9 mouse cellular contexts compared by ENCODE assay signal in the genomic region with DNA sequence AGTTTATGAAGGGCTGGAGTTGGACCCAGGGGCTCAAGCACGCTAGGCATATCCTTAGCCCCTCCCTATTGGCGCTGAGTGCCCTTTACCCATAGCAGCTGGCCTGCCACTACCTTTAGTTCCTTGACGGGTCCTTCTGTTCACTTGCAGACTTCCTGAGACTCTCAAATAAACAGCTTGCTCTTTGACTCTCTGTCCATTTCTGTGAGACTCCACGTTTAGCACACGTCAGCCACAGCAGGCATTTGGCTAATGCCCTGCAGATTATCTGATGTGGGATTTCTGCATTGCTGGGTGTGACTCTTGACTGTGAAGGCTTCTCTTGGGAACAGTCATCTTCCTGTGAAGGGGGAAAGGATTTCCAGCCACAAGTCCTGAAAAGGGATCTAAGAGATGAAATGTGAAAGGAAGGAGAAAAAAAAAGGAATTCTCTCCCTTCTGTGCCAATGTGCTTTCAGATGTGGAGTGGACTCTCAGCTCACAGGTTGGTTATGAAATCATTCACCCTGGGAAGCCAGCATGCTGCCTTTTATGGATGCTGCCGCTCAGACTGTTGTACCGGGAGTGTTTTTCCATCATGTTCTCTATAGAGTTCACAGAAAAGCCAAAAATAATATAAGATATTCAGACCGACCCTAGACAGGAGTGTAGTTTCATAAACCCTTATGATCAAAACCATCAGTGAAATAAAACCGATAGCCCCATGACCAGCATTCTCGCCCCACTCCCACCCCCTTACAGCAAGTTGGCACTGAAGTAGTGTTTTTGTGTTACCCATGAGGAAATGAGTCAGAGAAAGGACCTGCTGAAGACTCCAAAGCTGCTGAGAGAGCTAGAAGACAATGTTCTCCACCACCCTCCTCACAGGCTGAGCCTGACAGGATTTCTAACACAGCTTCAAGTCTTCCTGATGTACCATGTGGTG. TPM values are rescaled to one million over a fixed set of nuclear protein-coding genes. Genes with fewer than 3 reads are reported as not detected.
DNase-seq lines count a peak whose midpoint lies in the region; ATAC-seq and TF ChIP-seq lines count a peak whose summit lies in the region.
"Had no signal": no experiment of that assay in that cellular context is flagged by ENCODE, and none has a peak within 500 bp of the region (broad histone marks: within the 10 kb centered on the region; RNA-seq: fewer than 3 reads in every experiment).

No protein-coding gene starts in this region.

- TF ChIP-seq POLR2A in kidney, adult 2 months (IDR thresholded peaks at IDR 0.05; ENCODE audit: low read depth, low read length): no peak

- WGBS in kidney, adult 2 months: 46% methylated on average over 10 of the region's 10 CpGs
- WGBS in kidney, embryonic 14.5 days: 73% methylated on average over 10 of the region's 10 CpGs
- WGBS in heart, embryonic 13.5 days: 59% methylated on average over 10 of the region's 10 CpGs
- 52% methylated on average over 10 of the region's 10 CpGs for WGBS in lung, embryonic 15.5 days

- TF ChIP-seq CTCF in kidney, adult 2 months (conservative IDR thresholded peaks at IDR 0.05; ENCODE audit: insufficient read depth, insufficient read length, low read depth, low read length): no peak

- ATAC-seq in kidney, embryonic 14.5 days (ENCODE audit: low FRiP score, low TSS enrichment): no peak
- no peak for ATAC-seq in heart, embryonic 13.5 days (ENCODE audit: extremely low read depth, insufficient number of reproducible peaks, low FRiP score, low TSS enrichment)
- no peak for ATAC-seq in lung, embryonic 15.5 days (ENCODE audit: borderline replicate concordance, extremely low read depth, low FRiP score, low TSS enrichment)

- H3K27me3 ChIP-seq in kidney, adult 2 months (replicated peaks; ENCODE audit: control insufficient read depth, insufficient read depth, low read length): no peaks in the 10 kb centered on the region
- no peaks in the 10 kb centered on the region for H3K27me3 ChIP-seq in kidney, embryonic 14.5 days (ENCODE audit: control insufficient read depth, insufficient read depth, low read length)
- no peaks in the 10 kb centered on the region for H3K27me3 ChIP-seq in heart, embryonic 13.5 days (replicated peaks)
- no peaks in the 10 kb centered on the region for H3K27me3 ChIP-seq in lung, embryonic 15.5 days
- H3K27me3 ChIP-seq: neural tube, embryonic 12.5 days had no signal

- H3K36me3 ChIP-seq in kidney, adult 2 months (ENCODE audit: control insufficient read depth, insufficient read depth, low read length): no peaks in the 10 kb centered on the region
- no peaks in the 10 kb centered on the region for H3K36me3 ChIP-seq in kidney, embryonic 14.5 days (ENCODE audit: control insufficient read depth, insufficient read depth, low read length)
- no peaks in the 10 kb centered on the region for H3K36me3 ChIP-seq in heart, embryonic 13.5 days
- no peaks in the 10 kb centered on the region for H3K36me3 ChIP-seq in lung, embryonic 15.5 days
- H3K36me3 ChIP-seq: neural tube, embryonic 12.5 days had no signal

- DNase-seq in kidney, adult 2 months: peak; percentile 70
- peak; percentile 95 for DNase-seq in brain, adult 2 months (ENCODE audit: low read depth, low spot score)
- no peak for DNase-seq in adrenal gland, postnatal 4 days (ENCODE audit: low spot score in 2 of 2)
- no peak for DNase-seq in adrenal gland, postnatal 25 days
- no peak for DNase-seq in B cell, adult 2 months

- peaks cover 15% of the 10 kb centered on the region for H3K4me1 ChIP-seq in kidney, adult 2 months (ENCODE audit: control insufficient read depth, insufficient read depth, low read length)
- peaks cover 12% of the 10 kb centered on the region for H3K4me1 ChIP-seq in kidney, embryonic 14.5 days (ENCODE audit: control insufficient read depth, insufficient read depth, low read length)
- H3K4me1 ChIP-seq in heart, embryonic 13.5 days: peaks cover 22% of the 10 kb centered on the region
- H3K4me1 ChIP-seq in lung, embryonic 15.5 days: peaks cover 18% of the 10 kb centered on the region
- H3K4me1 ChIP-seq: neural tube, embryonic 12.5 days had no signal

- peak overlapping the region; percentile 60 for H3K27ac ChIP-seq in kidney, adult 2 months (ENCODE audit: insufficient read depth, low read depth, low read length)
- no peak overlapping the region for H3K27ac ChIP-seq in kidney, embryonic 14.5 days (ENCODE audit: low read depth, low read length)
- peak overlapping the region; percentile 43; the same call in 1 of the 2 replicates for H3K27ac ChIP-seq in heart, embryonic 13.5 days (replicated peaks)
- peak overlapping the region; percentile 49 for H3K27ac ChIP-seq in lung, embryonic 15.5 days
- H3K27ac ChIP-seq: neural tube, embryonic 12.5 days had no signal

- no peak overlapping the region for H3K4me3 ChIP-seq in kidney, adult 2 months (ENCODE audit: insufficient read depth, low read depth, low read length)
- H3K4me3 ChIP-seq in kidney, embryonic 14.5 days (ENCODE audit: low read length): no peak overlapping the region
- H3K4me3 ChIP-seq in heart, embryonic 13.5 days: no peak overlapping the region
- H3K4me3 ChIP-seq in lung, embryonic 15.5 days: no peak overlapping the region
- H3K4me3 ChIP-seq: neural tube, embryonic 12.5 days had no signal

- H3K9me3 ChIP-seq in kidney, embryonic 14.5 days (ENCODE audit: control insufficient read depth, low read length): 0 out of 2 replicates have a peak, but pooled peaks cover 3% of the 10 kb centered on the region
- peaks cover 9% of the 10 kb centered on the region; the same call in 1 of the 2 replicates for H3K9me3 ChIP-seq in heart, embryonic 13.5 days
- H3K9me3 ChIP-seq in lung, embryonic 15.5 days: no peaks in the 10 kb centered on the region

- H3K9ac ChIP-seq in kidney, embryonic 14.5 days (ENCODE audit: low read depth, low read length): no peak overlapping the region
- H3K9ac ChIP-seq in heart, embryonic 13.5 days: no peak overlapping the region
- H3K9ac ChIP-seq in lung, embryonic 15.5 days: no peak overlapping the region
- H3K9ac ChIP-seq: neural tube, embryonic 12.5 days had no signal

- no peak overlapping the region for H3K4me2 ChIP-seq in kidney, embryonic 14.5 days (replicated peaks; ENCODE audit: low read depth, low read length)
- H3K4me2 ChIP-seq in heart, embryonic 13.5 days: no peak overlapping the region
- no peak overlapping the region for H3K4me2 ChIP-seq in lung, embryonic 15.5 days
- H3K4me2 ChIP-seq: neural tube, embryonic 12.5 days had no signal

RNA-seq across cellular contexts. Expression of gene Dock9, which starts 28.1 kb away (rescaled TPM):
- 41.9 and 50.7 TPM in 2 replicates for polyA plus RNA-seq in kidney, adult 2 months (2012; rRNA removed)
- 8.3 and 14.3 TPM in 2 replicates for polyA plus RNA-seq in kidney, embryonic 14.5 days (2014; fragmentation: Nextera tagmentation; extraction: Ambion mirVana)
- 4.5 and 4.8 TPM in 2 replicates for polyA plus RNA-seq in heart, embryonic 13.5 days (2015; fragmentation: Nextera tagmentation; extraction: Ambion mirVana)
- 10.5 and 11.0 TPM in 2 replicates for polyA plus RNA-seq in lung, embryonic 15.5 days (2015; fragmentation: Nextera tagmentation; extraction: Ambion mirVana)
- total RNA-seq in adrenal gland, postnatal 4 days (2021): 10 to 100 TPM; 30.1 to 35.0 TPM
- 23.1 and 28.8 TPM in 2 replicates for total RNA-seq in adrenal gland, postnatal 25 days (2021)

RNA-seq across cellular contexts. Expression of gene Ubac2, which starts 52.6 kb away (rescaled TPM):
- polyA plus RNA-seq in kidney, adult 2 months (2012; rRNA removed): 69.3 and 71.6 TPM in 2 replicates
- 49.4 and 78.2 TPM in 2 replicates for polyA plus RNA-seq in kidney, embryonic 14.5 days (2014; fragmentation: Nextera tagmentation; extraction: Ambion mirVana)
- polyA plus RNA-seq in heart, embryonic 13.5 days (2015; fragmentation: Nextera tagmentation; extraction: Ambion mirVana): 52.4 and 55.8 TPM in 2 replicates
- polyA plus RNA-seq in lung, embryonic 15.5 days (2015; fragmentation: Nextera tagmentation; extraction: Ambion mirVana): 60.3 and 60.4 TPM in 2 replicates
- total RNA-seq in adrenal gland, postnatal 4 days (2021): 10 to 100 TPM; 33.5 to 33.9 TPM
- 29.4 and 33.2 TPM in 2 replicates for total RNA-seq in adrenal gland, postnatal 25 days (2021)

Comparison
In these comparisons a context has a peak if more than half of its experiments do, and no peak if none do; other contexts are left out.
1. DNase-seq: peak in kidney, adult 2 months (single experiment) and brain, adult 2 months (single experiment); none in adrenal gland, postnatal 4 days (0 of 2), adrenal gland, postnatal 25 days (single experiment) and B cell, adult 2 months (0 of 2).